Mouse (Mus musculus) spleen, postnatal 4 days (tissue): Measurements from ENCODE around the gene Eif2b2.

Experiments
- DNase-seq, 2 experiments: peaks; one replicate each; pipeline ENCODE4 v3.0.0; 2022; ENCODE audit warnings: low spot score in 2 of 2

The Eif2b2 gene

DNA sequence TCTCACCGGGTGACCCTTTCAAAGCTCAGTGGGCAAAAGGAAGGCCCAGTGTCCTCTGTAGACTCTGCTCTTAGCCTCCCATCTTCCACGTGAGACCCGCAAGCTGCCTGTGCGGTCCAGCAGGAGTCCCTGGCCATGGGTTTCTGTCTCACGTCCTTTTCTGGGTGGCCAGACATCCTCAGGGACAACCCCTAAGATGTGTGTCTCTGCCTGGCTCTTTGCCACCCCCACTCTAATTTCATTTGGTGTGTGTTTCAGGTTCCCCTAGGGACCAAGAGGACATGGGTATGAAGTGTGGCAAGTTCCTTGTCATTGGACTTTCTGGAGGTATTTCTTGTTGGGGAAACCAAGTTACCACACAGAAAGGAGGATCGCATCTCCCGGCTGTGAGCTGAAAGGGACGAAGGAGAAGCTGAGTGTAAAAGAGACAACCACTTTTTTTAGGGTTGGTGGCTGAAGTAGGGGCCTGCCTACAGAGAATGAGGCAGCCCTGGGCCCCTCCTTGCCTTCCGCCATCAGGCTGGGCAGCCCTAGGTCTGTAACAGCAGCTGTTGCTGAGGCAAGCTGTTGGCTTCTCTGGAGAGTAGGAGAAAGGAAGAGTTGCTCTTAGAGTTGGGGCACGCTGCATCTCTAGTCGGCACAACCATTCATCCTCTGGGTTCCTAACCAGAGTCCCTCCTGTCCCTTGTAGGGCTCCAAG is 25.2 kb upstream of the Eif2b2 start:
- DNase-seq = no peak

DNA sequence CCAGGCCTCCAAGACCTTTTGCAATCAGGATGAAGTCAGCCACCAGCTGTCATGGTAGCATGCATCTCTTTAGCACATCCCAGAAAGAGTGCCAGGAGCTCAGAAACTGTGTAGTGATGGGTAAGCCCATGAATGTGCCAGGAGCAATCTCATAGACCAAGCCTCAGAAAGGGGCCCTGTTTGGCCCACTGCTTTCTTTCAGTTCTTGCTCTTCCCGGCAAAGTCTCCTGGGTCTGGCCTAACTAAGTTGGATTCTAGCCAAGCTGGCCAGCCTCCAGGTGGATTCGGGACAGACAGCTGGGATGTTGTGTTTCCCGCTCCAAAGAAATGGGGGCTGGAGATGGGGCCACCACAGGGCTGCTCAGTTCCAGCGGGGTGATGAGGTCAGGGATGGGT is 24.7 kb upstream of the Eif2b2 start:
- DNase-seq = no peak

- no peak for DNase-seq
Observed at GRCm38 (mm10) chr12:85195086-85195485, 24.2 kb upstream of the Eif2b2 start.

DNA sequence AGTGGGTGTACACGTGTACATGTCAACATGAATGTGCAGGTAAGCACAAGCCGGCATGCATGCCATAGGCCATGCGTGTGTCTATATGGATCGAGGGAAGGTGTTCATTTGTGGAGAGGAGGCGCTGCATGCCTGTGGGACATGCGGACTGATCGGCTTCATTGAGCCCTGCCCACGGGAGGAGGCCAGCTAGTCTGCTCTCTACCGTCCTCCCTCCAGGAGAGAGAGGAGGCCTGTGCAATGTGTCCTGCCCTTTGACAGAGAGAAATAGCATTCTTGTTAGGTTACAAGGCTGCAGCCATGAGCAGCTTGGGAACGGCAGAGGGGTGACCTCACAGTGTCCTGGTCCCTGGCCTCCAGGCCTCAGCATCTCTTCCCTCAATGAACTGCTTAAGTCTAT is 23.1 kb upstream of the Eif2b2 start:
- DNase-seq = no peak

DNA sequence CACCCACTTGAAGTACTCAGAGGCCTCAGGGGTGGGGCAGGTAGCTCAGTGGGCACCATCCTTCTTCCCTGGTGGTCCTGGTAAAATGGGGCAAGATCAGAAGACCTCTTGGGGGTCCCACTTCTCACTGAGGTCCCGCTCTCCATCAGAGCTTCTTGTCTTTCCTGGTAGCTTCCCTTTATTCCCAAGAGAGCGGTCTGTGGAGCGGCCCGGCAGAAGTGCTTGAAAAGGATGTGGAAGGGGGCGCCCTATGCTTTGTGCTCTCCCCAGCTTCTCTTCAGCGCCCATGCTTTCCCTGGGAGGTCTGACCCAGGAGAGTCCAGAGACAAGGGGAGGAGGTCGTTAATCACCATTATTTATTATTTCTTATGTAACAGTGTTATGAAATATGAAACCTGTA is 21.9 kb upstream of the Eif2b2 start:
- no peak for DNase-seq

- DNase-seq = no peak
Observed at GRCm38 (mm10) chr12:85197936-85198335, 21.3 kb upstream of the Eif2b2 start.

DNA sequence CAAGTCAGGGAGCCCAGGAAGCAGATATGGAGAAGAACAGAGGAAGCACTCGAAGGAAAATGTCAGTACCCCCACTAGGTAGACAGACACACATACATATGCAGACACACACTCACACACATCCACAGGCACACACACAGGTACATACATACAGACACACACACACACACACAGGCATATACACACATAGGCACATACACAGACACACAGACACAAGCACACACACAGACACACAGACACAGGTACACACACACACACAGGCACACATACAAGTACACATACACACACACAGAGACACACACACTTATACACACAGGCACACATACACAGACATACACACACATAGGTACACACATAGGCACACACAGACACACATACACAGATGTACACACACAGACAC is 19.3 kb upstream of the Eif2b2 start:
- DNase-seq = no peak

DNA sequence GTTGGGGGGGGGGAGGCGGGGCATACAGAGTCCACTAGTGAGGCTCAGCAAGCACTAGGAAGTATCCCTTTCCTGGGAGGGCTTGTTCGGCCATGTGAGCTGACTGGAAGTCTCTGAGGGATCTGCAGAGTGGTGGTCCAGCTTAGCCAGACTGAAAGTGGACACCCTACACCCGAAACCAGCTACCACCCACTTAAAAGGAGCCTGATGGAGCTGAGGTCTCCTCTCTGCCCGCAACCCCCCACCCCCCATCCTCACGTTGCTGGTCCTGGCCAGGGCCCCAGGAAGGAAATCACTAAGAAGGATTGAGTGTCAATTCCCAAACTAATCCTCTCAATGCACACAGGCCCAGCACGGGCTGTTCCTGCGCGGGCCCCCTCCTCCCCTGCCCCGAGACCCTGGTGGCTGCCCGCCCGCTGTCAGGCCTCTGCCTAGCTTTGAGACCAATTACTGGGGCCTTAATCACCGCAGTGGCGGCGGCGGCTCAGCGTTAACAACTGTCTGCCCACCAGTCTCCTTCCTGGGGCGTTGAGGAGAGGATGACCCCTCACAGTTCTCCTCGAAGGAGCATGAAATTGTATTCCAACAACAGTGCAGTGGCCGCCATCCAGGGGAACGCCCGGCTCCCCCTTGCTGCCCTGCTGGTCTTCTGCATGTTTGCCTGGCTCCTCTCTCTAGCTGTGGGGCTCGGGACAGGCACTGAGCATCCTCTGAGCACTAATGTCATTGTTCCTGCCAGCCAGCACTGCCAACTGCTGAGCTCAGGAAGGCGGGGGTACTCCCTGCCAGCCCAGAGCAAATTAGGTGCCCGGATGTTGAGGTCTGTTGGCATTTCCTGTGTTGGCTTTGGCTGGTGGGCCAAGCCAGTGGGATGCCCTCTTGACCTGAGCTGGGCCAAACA is 18.1 kb upstream of the Eif2b2 start:
- no peak for DNase-seq

GRCm38 (mm10) chr12:85201830-85202147 is 17.5 kb upstream of the Eif2b2 start:
- no peak for DNase-seq

GRCm38 (mm10) chr12:85202191-85202590 is 17.1 kb upstream of the Eif2b2 start:
- no peak for DNase-seq

- no peak for DNase-seq
Observed at GRCm38 (mm10) chr12:85203699-85204098, 15.6 kb upstream of the Eif2b2 start.

GRCm38 (mm10) chr12:85204105-85204504 is 15.2 kb upstream of the Eif2b2 start:
- peak in 1 of 2 experiments; percentile 58 for DNase-seq

DNA sequence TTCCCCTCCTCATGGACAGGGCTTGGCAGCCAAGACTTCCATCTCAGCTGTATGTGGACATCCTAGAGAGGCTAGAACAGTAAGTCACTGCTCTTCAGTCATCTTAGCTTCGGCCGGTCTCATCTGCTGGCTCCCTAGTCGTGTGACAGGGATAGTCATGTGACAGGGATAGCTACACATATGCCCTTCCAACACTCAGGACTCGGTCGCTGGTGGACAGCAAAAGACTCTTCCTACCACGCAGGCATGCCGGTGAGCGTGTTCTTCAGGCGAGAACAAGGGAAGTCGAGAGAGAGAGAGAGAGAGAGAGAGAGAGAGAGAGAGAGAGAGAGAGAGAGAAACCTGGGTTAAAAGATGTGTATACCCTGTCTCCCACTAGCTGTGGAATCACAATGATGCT is 13.9 kb upstream of the Eif2b2 start:
- DNase-seq = no peak

- DNase-seq = no peak
Observed at GRCm38 (mm10) chr12:85208687-85209199, 10.5 kb upstream of the Eif2b2 start.

- DNase-seq = no peak
Observed at GRCm38 (mm10) chr12:85215031-85215430, 4.2 kb upstream of the Eif2b2 start.

- no peak for DNase-seq
Observed at GRCm38 (mm10) chr12:85217733-85218310, 1.5 kb upstream of the Eif2b2 start.

DNA sequence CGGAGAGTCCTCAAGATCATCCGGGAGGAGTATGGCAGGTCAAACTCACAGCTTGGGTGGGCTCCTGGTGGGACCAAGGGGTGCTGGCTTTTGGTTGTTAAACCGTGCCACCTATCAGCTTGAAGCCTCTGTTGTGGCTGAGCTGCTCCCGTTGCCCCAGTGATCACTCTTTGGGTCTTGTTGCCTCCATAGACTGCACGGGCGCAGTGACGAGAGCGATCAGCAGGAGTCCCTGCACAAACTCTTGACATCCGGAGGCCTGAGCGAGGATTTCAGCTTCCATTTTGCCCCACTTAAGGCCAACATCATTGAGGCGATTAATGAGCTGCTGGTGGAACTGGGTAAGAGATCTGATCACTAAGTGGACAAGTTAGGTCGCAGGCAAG is 617 bp downstream of the Eif2b2 start:
- peak; percentile 35 to 73 for DNase-seq

DNA sequence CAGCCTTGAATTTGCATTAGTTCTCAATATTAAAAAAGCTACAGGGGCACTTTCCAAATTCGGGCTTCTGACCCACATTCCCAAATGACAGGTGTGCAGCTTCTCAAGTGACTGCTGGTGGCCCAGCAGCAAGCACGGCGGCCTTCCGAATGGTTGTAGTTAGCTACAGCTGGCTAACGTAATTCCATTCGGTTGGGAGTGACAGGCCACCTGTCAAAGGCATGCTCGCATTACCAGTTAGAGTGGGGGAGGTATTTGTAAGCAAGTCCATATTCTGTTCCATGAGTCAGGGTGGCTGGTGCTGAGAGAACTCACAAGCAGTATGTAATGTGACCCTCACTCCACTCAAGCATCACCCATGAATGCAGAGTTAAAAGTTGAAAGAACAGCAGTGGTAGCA is 7.9 kb downstream of the Eif2b2 start:
- no peak for DNase-seq

DNA sequence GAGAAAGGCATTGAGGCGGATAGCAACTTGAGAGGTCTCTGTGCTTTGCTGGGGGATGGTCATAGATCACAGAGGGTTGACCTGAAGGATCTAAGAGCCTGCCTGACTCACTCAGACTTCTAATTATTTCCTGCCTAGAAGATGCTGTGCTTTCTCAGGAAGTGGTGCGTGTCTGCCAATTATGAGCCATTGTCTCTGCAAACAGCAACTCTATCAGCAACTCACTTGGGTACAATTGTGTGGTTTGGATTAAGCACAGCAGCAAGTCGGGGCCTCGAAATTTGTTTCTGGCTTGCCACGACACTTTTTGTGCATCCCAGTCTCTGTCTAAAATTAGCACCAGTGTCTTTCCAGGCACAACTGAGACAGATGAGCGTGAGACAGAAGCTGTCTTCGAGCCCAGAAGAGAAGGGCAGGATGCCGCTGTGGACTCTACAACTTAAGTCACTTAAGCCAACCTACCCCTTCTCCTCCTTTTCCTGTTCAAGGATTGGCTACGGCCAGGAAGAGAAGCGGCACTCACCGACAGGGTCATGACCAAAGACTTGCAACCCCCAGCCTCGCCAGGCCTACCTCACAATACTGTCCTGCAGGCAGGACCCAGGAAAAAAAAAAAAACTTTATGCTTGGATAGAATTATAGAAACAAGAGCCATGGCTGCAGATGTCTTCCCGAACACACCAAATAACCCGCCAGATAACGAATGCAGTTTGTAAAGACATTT is 8.8 kb downstream of the Eif2b2 start:
- DNase-seq = no peak

DNA sequence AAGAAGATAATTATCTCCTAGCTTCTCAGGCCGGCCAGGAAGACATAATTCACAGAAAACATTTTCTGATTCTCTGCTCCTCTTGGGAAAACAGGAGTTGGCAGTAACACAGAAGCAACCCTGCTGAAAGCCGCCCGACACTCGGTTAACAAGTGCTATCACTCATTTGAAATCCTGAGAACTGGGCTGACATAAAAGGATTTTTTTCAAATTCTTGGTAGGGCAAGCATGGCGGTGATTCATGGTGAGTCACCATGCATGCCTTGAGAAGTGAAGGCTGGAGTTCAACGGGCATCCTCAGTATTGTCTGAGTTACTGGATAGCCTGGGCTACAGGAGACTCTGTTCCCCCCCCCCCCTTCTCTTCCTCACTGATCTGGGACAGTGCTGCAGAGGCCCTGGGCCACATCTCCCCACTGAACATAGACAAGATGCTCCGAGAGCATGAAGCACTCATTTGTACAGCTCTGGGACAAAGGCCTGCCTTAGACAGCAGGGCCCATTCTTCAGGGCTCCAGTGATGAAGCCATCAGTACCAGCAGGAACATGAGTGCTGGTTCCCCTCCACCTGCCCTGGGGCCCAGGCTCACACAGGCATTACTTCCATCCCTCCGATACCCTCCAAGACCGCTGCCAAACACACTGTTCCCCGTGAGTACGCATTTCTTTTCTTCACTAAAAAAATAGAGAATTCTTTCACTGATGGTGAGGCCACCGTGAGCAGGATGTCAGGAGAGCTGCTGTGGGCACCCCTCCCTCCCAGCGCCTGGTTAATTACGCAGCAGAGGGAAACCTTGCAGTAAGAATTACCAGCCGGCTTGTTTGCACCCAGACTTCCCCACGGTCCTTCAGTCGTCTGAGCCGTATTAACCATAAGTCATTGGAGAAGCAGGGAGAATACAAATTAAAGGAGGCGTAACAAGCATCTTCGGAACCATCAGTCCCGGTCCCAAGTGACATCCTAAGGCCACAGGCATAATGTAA is 14.4 kb downstream of the Eif2b2 start:
- DNase-seq = no peak

DNA sequence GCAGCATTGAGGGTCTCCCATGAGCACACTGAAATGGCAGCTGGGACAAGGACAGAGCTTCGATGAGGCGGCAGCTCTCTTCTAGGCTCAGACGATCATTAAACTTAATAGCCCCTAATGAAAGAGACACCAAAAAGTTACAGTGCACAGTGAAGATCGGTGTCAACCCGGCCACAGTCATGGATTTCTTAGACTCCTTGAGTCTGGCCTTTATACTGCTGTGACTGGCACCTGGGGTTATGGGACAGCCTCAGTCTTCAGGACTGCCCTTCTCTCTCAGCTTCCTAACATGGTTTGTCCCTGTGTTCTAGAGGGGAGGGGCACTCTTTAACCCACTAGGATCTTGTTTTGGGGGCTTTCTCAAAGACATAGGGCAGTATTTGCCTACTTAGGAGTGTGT is 18.3 kb downstream of the Eif2b2 start:
- DNase-seq = no peak
